Comparison of ENCODE assay signal across 38 mouse cellular contexts in genomic region chr13:97080615-97081014, GRCm38 (mm10). TPM values are rescaled to one million over a fixed set of nuclear protein-coding genes. Genes with fewer than 3 reads are reported as not detected.
"Had no signal": no experiment of that assay in that cellular context is flagged by ENCODE, and none has a peak within 500 bp of the region (broad histone marks: within the 10 kb centered on the region; RNA-seq: fewer than 3 reads in every experiment).

No protein-coding gene starts in this region.

- ATAC-seq: hindbrain, embryonic 16.5 days; inflammation-experienced regulatory T-cells, adult 6 months; intestine, embryonic 15.5 days; intestine, postnatal 0 days had no signal

- DNase-seq: gastrocnemius, postnatal 14 days; gastrocnemius, postnatal 36 days; heart, adult 2 months; heart, postnatal 4 days; kidney, adult 18-20 months; kidney, adult 8-10 months; kidney, postnatal 10 days; kidney, postnatal 25 days; kidney, postnatal 4 days; liver; liver, embryonic 13.5 days had no signal

RNA-seq across cellular contexts. Expression of gene Fam169a, which starts 13.5 kb away (rescaled TPM):
- total RNA-seq: gastrocnemius, postnatal 14 days; gastrocnemius, postnatal 36 days had no signal

RNA-seq across cellular contexts. Expression of gene Gm6169, which starts 18.4 kb away (rescaled TPM):
- total RNA-seq: layer of hippocampus, adult 2 months had no signal

RNA-seq across cellular contexts. Expression of gene 1700029F12Rik, which starts 46.5 kb away (rescaled TPM):
- total RNA-seq: gastrocnemius, adult 18-20 months; gastrocnemius, adult 8-10 months; gastrocnemius, postnatal 14 days; gastrocnemius, postnatal 36 days; granulocyte monocyte progenitor cell, adult 5-6 weeks; heart, adult 2 months; heart, postnatal 25 days; heart, postnatal 4 days; layer of hippocampus, adult 2 months; layer of hippocampus, postnatal 10 days; layer of hippocampus, postnatal 25 days; left cerebral cortex, adult 2 months; left cerebral cortex, postnatal 14 days; left cerebral cortex, postnatal 36 days had no signal
- polyA plus RNA-seq: heart, embryonic 11.5 days; heart, embryonic 13.5 days; heart, embryonic 15.5 days; heart, postnatal 0 days; hindbrain, embryonic 10.5 days; hindbrain, embryonic 12.5 days; hindbrain, embryonic 14.5 days; hindbrain, embryonic 16.5 days; inflammation-experienced regulatory T-cells, adult 6 months; intestine, embryonic 15.5 days; intestine, postnatal 0 days; kidney, embryonic 14.5 days; kidney, embryonic 16.5 days; limb, embryonic 10.5 days; limb, embryonic 12.5 days; limb, embryonic 14.5 days; liver, embryonic 11.5 days; liver, embryonic 13.5 days had no signal
